Mouse (Mus musculus) T-helper 2 cell (primary cell): Measurements from ENCODE around the gene Trim12c.
"Not testable (repeated sequence)": the region's sequence is repeated elsewhere in the genome, so short reads cannot be mapped to it uniquely, and the experiment has no call there.

ENCODE experiments used
- in situ Hi-C: fragments of 300-600 bp; cut with MboI, MseI; formaldehyde crosslinking; loops from one replicate; pipeline ENCODE4 v1.15.1; 2025; ENCODE audit warnings: high pct_unique_total_duplicates

Gene Trim12c

GRCm38 (mm10) chr7:104352717-104353599 is at the start of gene Trim12c:
Gene Trim12c, minus strand, starts transcription at chr7:104353362.
- in situ Hi-C loops = loop anchor here (5.0 kb wide), 1 partner anchor 36 kb away; the partner anchor contains the start of gene Trim12a

GRCm38 (mm10) chr7:104401140-104401539 is 48.0 kb upstream of the Trim12c start:
- in situ Hi-C loops = no loop called here

DNA sequence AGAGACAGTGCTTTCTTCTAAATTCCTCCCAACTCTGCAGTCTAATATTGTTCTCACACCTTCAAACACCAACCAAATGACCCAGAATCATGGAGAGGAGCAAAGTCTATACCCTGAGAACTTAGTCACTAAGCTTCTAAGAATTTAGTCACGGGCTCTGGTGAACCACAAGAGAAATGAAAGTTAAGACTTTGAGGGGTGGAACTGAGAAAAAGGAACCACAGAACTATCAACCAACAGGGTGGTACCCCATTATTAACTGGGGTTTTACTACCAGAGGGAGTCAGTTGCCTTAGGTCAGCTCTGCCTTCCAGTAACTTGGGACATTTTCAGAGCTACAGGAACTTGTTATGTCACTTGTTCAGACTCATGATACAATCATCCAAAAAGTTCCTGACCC is 47.5 kb upstream of the Trim12c start, which contains the start of gene Trim30c:
Trim30c (minus strand) TSS at position 140 of the 400 bp plus-strand sequence.
- in situ Hi-C loops = no loop called here

DNA sequence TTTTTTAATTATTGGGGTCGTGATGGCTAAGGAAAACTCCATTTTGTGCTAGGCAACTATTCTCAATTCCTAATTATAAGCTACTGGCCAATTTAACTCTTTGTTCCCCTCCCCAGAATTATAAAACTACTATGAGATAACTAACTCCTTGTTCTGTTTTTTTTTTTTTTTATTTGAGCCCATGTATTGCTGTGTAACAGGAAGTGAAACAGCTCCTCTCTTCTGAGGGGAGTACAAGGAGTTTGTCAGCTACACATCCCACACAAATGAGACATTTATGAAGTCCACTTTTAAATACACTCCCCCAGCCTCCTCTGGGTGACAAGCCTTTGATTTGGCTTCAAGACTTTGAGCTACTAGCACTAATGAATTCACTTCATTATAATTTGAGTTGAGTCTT is 45.3 kb upstream of the Trim12c start:
- in situ Hi-C loops = no loop called here

GRCm38 (mm10) chr7:104369736-104370414 is 16.7 kb upstream of the Trim12c start, which contains the start of gene Trim30b:
Gene Trim30b, minus strand, starts transcription at chr7:104369884.
- in situ Hi-C loops = loop anchor here (10.0 kb wide), 1 partner anchor 235 kb away; the partner anchor contains the start of gene Olfr655

GRCm38 (mm10) chr7:104366339-104366738 is 13.2 kb upstream of the Trim12c start:
- in situ Hi-C loops = no loop called here

DNA sequence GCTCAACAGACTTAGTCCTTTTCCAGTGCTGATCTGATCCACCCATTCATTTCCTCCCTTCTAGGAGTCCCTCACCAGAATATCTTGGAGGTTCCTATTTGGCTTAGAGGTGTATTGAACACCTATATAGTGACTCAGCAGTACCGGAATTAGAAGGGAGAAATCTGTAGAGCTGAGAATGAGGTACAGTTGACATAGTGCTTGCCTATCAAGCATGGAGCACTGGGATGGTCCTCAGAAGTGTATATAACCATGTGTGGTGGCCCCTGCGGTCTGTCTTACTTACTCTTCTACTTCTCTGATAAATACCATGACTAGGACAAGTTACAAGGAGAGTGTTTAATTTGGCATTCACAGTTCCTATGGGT is 422 bp upstream of the Trim12c start:
- in situ Hi-C loops = loop anchor here (5.0 kb wide), 1 partner anchor 36 kb away; the partner anchor contains the start of gene Trim12a

DNA sequence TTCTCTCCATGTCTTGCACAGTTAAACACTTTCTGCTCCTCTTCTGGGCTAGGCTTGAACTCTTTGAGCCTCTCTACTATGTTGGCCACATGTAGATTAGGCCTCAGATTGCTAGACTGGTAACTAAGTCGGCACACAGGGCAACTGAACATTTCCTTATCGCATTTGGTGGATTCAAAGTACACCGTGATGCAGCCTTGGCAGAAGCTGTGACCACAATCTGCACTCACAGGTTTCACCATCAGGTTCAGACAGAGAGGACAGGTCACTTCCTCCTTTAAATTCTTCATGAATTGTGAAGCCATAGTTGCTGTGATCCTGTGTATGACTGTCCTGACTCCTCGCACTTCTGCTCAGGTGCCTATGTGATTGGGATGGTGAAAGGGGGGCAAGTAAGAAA is 5.1 kb downstream of the Trim12c start:
- in situ Hi-C loops = not testable (repeated sequence)

DNA sequence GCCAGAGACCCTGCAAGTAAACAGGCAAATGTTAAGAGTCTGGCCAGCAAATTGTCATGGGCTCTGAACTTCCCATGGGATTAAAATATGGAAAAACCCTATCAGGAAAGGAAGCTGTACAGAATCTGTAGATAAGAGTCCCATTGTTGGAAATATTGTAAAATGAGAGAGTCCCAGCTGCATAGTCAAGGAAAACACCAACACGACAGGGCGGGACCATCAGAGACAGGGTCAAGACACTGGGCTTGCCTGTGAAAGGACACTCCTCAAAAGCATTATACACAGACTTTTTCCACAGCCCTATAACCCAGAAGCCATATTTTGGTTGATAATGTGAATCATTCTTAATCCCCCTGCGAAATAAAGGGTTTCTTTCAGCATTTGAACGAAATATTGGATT is 12.4 kb downstream of the Trim12c start:
- in situ Hi-C loops = not testable (repeated sequence)

DNA sequence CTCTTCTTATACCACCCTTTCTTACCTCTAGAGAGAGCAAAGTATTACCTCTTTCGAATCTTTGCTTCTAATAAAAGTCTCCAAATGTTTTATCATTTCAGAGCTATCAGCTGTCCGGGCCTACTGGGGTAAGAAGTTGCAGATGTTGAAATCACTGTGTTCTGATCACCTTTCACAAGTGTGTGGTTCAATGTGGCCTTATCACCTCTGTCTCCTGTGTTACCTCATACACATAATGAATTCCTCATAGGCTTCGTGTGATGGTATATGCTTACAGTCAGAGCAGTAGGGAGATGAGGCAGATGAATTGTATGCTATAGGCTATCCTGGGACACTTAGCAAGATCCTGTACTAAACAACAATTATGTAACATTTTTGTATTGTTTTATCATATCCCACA is 17.6 kb downstream of the Trim12c start:
- in situ Hi-C loops = loop anchor here (5.0 kb wide), 1 partner anchor 73 kb away; no protein-coding TSS in a partner anchor

DNA sequence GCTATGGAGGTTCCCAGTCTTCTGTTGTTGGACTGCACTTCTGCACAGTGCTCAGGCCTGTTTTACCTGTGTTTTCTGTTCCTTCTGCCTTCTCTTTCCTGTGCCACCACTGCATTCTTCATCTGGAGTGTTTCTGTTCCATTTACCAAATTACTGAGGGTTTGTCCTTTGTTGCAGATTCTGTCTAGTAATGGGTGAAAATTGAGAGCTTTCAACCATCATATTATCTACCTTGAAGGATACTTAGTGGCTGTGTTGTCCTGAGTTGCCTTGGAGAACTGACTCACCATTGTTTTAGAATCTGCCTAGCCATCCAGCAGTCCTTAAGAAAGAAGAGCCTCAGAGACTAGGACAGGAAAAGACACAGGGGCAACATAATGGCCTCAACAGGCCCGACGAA is 24.0 kb downstream of the Trim12c start, which contains the start of gene Trim34b:
Trim34b (plus strand) TSS at position 301 of the 400 bp plus-strand sequence.
- in situ Hi-C loops = not testable (repeated sequence)

DNA sequence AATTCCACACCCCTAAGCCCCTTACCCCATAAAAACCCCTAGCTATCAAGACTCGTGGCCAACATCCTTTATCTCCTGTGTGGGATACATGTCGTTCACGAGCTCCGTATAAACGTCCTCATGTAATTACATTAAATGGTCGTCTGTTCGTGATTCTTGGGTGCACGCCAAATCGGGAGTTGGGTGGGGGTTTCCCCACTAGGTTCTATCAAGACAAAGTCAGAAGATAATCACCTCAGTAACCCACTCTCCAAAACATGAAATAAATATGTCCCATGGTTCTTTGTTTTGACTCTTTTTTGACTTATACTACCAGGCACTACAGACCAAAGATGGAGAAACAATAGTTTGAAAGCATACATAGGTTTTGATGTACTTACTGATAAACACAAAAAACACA is 31.1 kb downstream of the Trim12c start:
- in situ Hi-C loops = no loop called here

DNA sequence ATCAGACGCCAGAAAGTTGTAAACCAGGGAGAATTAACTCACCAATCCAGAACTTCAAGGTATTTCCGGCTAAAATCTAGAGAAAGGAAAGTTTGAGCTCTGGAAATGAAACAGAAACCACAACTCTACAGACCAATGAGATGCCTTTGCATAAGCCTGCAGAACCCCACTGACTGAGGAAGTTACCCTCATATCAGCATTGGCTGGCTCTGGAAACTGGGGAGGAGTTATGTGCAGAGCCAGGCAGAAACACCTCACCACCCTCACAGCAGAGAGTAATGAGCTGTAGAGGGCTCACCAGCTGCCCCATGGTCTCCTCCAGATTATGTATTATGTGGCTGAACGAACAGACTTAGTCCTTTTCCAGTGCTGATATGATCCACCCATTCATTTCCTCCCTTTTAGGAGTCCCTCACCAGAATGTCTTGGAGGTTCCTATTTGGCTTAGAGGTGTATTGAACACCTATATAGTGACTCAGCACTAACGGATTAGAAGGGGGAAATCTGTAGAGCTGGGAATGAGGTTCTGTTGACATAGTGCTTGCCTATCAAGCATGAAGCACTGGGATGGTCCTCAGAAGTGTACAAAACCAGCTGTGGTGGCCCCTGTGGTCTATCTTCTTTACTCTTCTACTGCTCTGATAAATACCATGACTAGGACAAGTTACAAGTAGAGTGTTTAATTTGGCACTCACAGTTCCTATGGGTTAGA is 37.6 kb downstream of the Trim12c start, which contains the start of gene Trim12a:
Trim12a (minus strand) TSS at position 98 of the 712 bp plus-strand sequence.
- in situ Hi-C loops = loop anchor here (5.0 kb wide), 1 partner anchor 37 kb away; the partner anchor contains the start of gene Trim12c

DNA sequence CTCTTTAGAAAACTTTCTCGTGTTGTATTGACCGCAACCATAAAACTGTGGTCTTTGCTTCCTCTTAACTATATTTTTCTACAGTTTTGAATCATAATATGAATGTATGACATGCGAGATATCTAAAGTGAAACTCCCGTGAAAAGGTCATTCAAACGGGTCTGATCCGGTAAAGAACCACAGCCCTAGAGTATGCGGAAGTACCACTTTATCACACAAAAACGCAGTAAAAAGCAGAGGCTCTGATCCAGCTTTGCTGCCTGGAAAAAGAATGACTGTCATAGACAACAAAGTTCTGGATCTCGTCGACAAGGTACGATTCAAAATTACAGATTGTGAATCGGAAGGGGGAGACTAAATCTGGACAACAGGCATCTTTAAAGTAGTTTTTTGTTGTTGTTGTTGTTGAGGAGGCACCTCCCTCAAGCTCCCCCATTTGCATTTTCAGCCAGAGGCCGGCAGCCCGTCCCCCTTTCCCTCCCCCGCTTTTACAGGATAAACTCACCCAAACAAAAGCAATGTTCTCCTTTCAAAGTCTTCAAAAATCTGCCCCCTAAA is 38.3 kb downstream of the Trim12c start:
- in situ Hi-C loops = loop anchor here (5.0 kb wide), 1 partner anchor 37 kb away; the partner anchor contains the start of gene Trim12c

DNA sequence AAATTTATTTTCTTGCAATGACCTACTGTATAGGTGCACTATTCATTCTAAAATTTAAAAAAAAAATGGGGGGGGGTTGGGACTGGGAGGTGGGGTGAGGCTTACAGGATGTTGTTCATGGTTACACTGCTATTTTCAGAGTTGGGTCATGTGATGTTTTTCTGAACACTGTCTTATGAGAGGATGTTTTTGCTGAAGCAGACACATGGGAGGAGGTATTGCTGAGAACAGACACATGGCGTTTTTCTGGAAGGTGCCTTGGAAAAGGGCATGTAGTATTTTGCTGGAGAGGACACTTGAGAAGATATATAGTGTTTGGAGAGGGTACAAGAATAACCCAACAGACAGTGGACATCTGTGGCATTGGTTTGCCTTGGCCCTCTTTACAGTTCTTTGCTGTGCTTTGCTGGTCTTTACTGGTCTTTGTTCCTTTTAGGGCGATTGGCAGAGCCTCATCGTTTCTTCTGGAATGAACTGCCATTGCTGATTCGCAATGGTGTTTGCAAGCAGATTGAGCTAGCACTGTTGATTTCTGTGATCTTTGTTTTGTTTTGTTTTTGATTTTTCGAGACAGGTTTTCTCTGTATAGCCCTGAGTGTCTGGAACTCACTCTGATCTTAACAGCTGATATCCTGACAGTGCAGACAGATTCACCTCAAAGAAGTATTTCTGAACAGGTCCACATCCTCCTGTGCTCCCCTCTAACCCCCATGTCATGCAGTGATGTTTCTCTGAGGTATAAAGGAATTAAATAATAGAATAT is 61.3 kb downstream of the Trim12c start:
- in situ Hi-C loops = no loop called here

GRCm38 (mm10) chr7:104290641-104291040 is 62.5 kb downstream of the Trim12c start:
- in situ Hi-C loops = no loop called here
